Mouse (Mus musculus) olfactory bulb, adult 2 months (tissue): Measurements from ENCODE around the gene Ccnq.

Source experiments
- CTCF ChIP-seq: fragments of 200-500 bp; IDR thresholded peaks from 2 replicates; pipeline ENCODE4 v1.5.1; 2012; ENCODE audit warnings: low read depth, mild to moderate bottlenecking, low read length, moderate library complexity; ENCODE audit not compliant: insufficient read depth
- POLR2A ChIP-seq: fragments of 200-500 bp; IDR thresholded peaks from 2 replicates; pipeline ENCODE4 v1.6.1; 2012; ENCODE audit warnings: mild to moderate bottlenecking, low read depth, low read length, moderate library complexity; ENCODE audit not compliant: insufficient read depth

DNA sequence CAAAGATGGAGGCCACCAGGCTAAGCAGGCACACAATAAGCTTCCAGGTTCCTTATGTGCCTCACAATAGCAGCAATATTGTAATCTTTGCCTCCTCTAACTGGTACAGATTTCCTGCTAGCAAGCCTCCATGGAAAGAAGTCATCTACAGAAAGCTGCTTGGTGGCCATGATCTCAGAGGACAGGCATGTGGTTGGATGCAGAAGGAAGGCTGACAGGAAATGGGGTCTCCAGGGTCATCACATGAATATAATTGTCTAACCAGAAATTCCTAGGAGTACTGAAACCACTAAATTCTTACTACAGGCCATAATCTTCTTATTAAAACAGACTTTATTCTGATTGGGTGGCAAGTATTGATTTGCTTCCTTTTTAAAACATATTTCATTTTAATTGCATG is 45.5 kb downstream of the Ccnq start:
- TF ChIP-seq CTCF (no peak), POLR2A (no peak)
